Mouse (Mus musculus) cerebellum, adult 11-12 months (tissue): Measurements from ENCODE around the gene Dpp6.

Experiments used
- DNase-seq: peaks from one replicate; pipeline ENCODE4 v3.0.0; 2022

The Dpp6 gene

DNA sequence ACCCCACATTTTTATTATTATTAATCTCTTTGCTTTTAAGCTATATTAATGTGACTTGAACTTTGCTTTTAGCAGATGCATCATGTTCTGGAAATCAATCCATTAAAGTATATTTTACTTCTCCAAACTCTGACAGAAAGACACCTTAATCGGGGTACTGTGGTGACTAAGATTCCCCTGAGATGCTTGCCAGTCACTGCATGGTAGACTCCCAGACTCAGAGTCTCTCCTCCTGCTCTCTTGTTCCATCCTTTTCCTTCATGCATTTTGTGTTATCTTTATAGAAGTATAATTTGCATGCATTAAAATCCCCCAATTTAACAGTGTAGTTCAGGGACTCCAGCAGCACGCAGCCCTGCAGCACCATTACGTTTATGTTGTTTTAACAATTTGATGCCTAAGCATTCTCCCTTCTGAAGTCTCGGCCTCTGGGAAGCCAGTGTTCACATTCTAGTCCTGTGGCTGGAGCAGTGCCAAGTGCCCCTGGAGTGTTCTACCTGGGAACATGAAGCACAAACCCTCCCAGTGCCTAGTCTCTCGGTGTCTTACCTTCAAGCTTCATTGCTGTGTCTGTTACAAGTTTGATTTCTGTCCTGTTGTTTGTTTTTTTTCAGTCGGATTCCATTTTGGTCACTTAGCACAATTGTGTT, 153.1 kb downstream of the Dpp6 start:
- no peak for DNase-seq

DNA sequence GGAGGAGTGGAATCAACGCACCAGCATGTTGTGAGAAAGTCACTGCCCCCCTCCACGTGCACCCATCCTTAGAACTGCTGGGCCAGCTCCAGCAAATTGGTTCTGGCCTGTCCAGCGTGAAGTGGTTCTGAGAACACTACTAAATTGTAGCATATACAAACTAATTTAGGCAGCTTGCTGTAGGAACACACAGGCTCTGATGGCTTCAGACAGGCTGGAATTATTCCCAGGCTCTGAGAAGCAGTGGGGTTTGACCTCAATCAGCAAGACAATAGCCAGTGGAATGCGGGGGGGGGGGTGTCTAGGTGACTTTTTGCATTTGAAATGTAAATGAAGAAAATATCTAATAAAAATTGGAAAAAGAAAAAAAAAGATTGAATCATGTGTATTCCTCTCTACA, 156.2 kb downstream of the Dpp6 start:
- no peak for DNase-seq

DNA sequence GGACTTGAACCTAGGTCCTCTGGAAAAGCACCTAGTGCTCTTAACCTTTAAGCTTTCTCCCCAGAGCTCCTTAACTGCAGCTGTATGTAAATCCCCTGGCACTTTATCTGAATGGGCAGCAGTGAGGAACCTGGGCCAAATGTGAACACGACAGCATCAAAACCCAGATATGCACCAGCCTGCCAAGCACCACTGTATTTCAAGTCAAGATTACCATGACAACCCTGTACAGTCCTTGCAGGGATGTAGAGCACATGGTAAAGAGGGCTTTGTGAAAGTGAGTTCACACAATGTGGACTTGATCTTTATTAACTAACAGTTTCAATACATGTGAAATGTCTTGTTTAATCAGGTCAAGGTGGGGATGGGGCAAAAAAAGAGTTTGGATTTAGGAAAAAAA, 162.3 kb downstream of the Dpp6 start:
- DNase-seq, result no peak

DNA sequence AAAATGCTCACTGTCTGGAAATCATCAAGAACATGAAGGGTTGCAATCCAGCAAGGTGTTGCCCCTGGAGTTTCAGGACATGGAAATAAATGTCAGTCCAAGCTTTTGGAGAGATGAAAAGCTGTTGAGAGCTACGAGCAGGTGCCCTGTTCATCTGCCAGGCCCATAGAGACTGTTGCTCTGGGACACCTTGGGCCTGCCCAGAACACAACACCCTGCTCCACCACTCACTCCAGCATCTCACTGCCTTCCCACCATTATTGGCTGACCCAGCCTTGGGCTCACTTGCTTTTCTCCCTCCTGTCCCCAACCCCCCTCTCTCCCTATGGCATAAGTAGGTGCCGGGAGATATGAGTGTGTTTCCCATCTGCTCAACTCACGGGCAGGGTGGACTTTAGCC, 162.8 kb downstream of the Dpp6 start:
- DNase-seq, result no peak

DNA sequence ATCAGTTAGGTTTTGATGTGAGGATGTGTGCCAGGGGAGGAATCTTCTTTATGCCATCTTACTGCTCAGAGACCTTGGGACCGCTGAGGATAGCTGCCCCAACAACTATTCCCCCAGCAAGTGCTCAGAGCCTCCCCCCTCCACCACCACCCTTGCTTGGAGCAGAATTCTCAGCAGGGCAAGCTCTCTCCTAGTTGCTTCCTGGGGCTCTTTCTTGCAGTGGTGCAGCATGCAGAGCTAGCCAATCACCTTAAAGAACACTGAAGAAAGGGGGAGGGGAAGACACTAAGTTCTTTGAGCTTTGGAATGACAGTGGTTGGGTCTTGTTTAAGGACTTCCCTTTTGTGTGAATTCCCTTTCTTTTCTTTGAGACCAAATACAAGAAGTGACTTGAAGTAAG, 168.1 kb downstream of the Dpp6 start:
- no peak for DNase-seq

DNA sequence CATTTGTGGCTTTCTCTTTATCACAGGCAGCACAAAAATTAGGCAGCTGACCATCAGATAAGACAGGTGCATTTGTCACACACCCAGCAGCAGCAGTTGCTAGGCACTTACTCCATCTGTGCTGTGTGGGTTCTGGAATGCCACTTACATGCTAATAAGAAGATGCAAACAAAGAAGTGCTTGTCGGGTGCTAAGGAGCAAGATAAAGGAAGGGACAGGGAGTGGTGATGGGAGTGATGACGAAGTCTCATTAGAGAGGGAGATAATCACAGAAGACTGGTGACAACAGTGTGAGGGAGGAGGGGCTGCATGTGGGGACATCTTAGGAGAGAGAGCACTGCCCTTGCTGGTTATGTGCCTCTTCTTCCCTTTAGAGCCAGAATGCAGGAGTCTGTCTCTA, 174.6 kb downstream of the Dpp6 start:
- no peak for DNase-seq

DNA sequence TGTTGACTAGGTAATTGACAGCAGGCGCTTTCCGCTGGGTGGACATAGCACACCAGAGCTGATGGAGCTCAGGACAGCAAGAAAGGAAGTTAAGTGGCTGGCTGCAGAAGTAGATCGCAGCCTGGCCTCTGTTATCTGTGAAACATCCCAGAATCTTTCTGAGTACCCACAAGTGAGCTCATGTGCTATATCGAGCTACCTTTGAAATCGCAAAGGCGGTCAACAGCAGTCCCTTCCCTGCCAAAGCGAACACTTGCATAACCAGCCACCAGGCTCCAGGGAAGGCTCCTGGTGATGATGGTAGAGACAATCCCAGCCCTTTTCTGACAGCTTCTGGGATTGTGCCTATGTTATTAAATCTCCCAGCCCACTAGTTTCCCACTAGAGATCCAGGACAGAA, 186.5 kb downstream of the Dpp6 start:
- no peak for DNase-seq

DNA sequence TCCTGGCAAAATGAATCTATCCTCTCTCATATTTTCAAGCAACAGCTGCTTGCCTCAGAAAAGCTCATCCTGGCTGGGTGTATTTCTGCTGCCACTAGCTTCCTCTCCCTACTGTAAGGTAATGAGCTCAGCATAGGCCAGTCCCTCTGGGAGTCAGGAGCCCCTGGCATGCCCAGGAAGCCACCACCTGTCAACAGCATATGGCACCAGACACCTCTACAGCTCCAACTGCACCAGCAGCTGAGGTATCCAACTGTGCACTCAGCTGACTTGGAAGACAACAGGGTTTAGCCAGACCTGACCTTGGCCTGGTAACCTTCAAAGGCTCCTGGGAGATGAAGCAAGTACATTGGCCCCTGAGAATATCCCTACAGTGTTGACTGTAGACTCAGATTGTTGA, 192.2 kb downstream of the Dpp6 start:
- peak; percentile 93 for DNase-seq

DNA sequence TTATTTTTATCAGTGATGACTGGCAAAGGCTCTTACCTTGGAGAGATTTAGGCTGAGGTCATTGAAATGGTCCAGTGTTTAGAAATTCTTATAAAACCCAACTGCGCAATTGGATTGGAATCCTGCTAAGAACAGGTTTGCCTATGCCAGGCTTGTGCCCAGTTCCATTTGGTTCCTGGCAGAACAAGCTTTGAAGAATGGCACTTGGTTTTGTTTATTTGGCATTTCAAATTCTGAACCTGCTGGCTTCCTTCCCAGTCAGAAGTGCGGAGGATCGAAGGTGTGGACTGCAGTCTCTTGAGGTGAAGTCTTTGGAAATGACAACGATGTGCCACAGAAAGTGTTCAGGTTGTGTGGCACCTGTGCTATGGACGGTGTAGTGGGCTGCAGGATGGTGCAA, 193.6 kb downstream of the Dpp6 start:
- DNase-seq, result peak; percentile 88

DNA sequence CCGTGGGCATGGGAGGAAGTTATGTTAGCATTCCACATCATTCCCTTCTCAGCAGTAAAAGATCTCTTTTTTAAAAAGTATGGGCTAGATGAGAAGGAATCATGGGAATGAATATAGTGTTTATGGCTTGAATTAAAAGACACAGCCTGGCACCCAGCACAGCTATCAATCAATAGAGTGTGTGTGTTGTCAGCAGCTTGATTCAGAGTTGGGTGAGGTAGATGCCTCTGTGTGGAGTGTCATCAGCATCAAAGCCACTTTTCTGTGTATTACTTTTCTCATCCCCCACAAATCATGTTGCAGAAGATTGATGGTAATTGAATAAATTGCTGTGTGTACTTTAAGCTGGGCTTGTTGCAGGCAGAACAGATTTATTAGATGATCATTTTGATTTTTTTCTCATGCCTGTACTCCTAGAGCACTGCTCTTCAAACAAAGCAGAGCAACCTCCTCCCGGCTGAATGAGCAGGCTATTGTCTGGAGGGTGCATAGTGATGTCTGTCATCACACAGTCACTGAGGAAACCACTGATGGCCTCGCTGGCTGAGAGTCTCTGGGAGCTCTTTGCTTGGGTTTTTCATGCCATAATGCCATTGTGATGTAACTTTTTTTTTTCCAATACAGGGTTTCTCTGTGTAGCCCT, 201.4 kb downstream of the Dpp6 start:
- no peak for DNase-seq

DNA sequence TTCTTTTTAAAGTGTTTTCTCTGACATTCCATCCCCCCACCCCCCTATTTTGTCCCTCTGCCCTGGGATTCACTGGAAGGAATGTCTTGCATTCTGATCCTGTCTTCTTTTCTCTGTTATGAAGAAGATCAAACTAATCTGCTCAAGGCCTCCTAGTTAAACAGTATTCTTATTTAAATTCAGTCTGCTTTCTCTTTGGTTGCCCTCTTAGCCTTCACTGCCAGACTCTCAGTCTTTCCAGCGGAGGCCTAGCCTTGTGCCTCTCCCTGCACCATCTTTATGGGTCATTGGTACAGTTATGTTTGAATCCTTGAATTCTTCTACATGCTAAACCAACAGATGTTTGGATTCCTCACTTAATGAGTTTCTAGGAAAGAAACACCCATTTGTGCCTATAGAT, 211.6 kb downstream of the Dpp6 start:
- no peak for DNase-seq

DNA sequence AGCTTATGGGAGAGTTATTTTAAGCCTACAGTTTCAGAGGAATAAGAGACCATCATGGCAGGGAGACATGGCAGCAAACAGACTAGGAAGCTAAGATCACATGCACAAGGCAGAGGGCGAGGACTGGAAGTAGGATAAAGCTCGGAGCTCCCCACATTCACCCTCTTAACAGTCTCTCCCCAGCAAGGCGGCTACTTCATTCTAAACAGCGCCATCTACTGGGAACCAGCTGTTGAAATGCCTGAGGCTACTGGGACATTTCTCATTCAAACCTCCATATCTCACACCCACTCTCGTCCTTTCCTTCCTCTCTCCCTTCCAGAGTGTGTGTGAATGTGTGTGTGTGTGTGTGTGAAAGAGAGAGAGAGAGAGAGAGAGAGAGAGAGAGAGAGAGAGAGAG, 212.8 kb downstream of the Dpp6 start:
- DNase-seq, result no peak

DNA sequence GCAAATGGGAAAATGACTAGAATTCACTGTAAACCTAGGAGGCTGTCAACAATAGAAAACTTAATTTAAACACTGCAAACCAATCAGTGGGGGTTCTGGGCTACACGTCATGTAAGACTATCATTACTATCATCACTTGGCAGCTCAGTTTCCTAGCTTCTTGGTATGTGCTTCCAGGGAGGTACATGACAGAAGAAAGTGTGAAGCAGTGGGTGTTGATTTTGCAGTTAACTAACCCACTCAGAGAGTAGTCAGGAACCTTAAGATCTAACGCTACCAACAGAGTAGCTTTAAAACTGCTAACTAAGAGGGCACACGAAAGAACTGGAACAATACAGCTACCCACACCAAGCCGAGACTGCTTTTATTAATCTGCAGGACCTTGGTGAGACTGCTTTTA, 217.9 kb downstream of the Dpp6 start:
- DNase-seq, result no peak

DNA sequence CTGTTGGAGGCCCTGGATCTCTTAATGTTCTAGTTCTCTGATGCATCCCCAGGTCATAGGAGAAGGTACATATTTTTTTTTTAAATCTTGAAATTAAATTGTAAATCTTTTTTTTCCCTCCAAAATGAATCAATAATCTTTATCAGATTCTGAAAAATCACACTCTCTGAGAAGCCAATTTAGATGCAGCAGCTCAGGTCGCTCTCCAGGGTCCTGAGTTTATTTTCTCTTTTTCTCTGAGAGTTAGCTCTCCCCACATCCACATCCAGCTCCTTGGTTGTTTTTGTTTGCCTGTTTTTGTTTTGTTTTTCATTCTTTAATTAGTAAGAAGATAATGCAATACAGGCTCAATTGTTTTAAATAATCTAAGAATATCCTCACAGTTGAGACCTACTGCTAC, 218.3 kb downstream of the Dpp6 start:
- DNase-seq, result no peak

DNA sequence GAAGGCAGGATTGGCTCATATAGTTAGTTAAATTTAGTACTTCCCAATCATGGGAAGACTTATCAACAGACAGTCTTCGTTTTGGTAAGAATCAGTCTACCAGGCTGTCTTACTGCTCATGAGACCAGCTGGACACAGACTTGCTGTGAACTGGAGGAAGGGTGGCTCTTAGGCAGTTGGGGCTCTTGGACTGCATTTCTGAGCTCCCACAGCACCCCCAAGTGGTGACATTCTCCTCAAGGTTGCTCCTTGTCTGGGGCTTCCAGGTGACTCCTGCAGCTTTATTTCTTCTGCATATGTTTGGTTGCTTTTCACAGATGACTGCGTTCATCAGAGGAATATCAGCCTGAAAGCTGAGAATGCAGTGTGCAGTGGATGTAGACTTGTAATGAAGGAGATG, 218.9 kb downstream of the Dpp6 start:
- peak; percentile 87 for DNase-seq

DNA sequence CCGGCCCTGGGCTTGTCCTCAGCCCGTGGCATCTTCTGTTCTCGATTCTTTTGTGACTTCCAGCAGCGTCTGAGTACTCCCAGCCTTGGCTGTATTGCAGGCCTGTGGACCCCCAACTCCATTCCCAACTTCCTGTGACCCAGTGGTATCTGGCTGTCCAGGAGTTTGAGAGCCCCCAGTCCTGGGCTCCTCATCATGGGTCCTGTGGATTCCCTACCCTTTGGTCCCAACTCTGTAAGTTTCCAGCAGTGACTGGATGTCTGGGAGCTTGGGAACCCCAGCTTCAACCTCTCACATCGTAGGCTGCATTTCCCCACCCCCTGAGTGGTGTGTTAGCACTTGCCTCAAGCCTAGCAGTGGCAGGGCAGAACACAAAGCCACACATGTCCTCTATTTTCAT, 220.8 kb downstream of the Dpp6 start:
- no peak for DNase-seq

DNA sequence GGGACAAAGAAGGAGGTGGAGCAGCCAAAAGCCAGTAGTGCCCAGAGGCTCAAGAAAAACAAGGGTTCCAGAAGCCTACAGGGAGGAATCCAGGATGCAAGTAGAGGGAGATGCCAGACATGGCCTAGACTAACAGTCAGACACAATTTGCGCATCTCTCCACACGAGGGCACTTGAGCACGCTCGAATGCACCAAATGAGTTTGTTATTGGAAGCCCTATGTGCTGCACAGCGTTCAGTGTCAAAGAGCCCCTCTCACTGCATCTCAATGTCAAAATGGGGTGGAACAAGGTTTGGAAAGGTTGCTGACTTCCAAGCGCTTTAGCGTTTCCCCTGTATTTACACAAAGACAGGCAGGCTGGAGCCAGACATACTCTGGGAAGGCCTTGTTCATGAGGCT, 231.2 kb downstream of the Dpp6 start:
- peak; percentile 75 for DNase-seq

DNA sequence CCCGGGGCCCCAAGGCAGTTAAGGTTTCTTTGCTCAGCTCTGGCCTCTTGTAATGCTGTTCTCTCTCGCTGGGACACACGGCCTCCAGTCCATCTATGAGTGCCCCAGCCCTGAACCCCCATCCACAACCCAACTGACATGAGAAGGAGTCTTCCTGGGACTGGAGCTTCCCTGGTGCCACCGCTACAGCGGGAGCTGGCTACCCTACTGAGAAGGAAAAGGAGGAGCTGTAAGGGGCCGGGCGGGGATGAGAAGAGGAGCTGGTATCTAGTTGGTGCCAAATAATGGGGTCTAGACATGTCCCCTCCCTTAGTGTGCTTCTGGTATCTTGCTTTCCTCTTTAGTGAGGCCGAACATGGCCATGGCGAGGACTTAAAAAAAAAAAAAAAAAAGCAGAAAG, 231.9 kb downstream of the Dpp6 start:
- peak; percentile 49 for DNase-seq

DNA sequence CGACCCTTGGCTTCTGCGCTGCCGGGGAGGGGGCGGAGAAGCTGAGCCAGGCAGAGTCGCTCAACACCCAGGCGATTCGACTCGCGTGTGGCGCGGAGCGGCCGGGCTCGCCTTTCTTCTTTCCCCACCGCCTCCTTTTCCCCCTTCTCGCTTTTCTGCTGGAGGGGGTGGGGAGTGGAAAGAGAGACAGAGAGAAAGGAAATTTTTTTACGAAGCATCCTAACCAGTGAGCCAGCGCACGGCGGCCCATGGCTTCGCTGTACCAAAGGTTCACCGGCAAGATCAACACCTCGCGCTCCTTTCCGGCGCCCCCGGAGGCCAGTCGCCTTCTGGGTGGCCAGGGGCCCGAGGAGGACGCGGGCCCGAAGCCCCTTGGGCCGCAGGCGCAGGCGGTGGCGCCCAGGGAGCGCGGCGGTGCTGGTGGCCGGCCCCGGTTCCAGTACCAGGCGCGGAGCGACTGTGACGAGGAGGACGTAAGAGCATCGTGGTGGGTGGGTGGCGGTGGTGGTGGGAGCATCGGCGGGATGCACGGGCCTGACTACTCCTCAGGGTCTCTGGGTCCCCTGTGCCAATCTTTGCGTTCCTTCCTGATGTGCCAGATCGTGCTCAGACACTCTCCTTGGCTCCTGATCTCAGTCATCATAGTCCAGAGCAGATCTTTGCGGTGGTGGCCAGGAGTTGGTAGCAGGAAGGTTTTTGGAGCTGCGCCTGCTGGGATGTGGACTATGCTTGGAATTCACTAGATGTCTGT, 232.5 kb downstream of the Dpp6 start:
- peak; percentile 50 for DNase-seq

DNA sequence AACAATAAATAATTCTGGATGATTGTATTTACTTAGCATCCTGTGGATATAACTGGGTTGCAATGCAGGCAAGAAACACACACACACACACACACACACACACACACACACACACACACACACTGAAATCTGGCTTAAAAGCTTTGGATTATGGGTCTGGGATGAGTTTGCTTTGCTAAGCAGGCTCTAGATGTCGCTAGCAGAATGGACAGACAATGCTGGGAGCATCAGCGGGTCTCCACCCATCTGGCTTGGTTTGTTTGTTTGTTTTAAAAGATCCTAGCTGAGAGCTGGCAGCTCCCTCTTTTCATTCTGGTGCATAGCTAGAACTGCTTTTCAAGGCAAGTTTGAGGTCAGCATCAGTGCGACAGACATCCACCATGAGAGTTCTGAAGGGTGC, 234.2 kb downstream of the Dpp6 start:
- DNase-seq, result peak; percentile 61

DNA sequence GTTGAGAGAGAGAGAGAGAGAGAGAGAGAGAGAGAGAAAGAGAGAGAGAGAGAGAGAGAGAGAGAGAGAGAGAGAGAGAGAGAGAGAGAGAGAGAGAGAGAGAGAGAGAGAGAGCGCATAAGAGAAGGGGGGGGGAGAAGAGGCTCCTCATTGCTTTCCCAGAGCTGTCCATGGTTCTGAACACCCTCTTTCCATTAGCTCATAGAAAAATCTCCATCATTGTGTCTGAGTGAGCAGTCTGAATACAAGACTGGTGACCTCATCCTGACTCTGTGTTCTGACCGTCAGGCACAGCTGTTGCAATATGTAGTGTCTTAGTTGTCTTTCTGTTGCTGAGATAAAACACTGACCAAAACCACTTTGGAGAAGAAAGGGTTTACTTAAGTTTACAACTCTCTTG, 235.4 kb downstream of the Dpp6 start:
- DNase-seq, result no peak

DNA sequence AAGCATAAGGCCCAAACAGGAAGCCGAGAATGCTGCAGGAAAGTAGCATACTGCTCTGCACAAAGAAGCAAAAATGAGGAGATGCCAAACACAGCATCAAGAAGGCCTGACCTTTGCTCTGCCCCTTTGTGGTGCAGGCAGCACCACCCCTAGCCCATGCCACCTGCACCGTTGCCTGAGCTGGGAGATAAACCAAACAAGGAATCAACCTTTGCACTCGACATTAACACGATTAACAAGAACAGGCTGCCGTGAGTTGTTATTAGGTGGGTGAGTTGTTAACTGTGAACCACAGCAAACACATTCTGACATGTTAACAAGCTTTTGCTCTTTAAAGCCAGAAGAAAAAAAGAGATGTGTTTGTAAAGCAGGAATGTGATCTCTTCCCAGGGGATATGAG, 239.4 kb downstream of the Dpp6 start:
- no peak for DNase-seq

DNA sequence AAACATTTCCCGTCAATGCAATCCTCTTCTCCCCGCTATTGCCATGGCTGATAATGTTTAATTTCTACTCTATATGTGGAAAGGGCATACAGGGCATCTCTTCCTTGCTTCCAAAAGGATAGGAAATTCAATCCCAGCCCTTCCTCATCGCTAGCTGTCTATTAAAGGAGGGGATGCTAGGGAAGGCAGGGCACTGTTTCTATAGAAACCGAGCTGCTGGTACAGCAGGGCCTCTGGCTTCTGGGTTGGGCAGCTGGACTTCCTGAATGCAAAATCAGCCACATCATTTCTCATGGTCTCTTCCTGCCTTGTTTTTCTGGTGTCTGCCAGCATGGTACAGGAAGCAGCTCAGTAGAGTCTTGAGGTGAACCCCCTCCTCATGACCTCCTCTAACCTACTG, 243.1 kb downstream of the Dpp6 start:
- no peak for DNase-seq

DNA sequence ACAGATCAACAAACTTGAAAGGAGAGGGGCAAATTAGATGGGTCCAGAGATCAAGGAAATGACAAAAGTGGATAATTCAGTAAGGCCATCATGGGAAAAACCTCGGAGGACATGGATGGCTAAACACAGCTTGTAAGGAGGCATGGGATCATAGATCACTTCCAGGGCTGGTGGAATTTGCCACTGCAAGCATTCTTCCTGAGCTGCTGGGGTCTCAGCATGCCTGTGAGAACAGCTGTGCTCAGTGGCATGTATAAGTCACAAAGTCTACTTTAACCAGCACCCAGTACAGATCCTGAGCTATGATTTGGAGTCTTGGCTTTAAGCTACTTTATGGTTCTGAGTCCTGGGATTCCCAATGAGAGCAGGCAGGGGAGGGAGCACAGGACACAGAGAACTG, 246.9 kb downstream of the Dpp6 start:
- no peak for DNase-seq

DNA sequence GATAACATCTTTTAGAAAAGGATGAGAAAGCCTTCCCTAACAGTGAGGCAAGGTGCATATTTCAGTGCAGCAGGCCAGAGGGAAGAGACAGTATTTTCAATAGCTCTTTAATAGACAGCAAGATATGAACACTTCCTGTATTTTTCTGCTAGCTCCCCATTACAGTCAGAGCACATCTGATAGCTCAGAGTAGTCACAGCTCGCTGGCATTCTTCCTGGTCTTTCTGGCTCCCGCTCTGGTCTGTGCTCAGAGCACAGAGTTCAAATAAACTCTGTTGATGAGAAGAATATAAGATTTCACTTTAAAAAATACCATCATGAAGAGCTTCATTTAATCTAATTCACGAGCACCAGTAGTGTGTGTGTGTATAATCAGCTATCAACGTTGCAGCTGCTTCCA, 249.8 kb downstream of the Dpp6 start:
- DNase-seq, result no peak
